Mouse (Mus musculus) mouse trophoblast stem cell (cell line): Measurements from ENCODE around the gene Cc2d2b.

ENCODE experiments used
- in situ Hi-C, 2 experiments: fragments of 300-500 bp; cut with MseI, MboI; formaldehyde crosslinking; loops; 2 replicates in 1 of 2; 3 replicates in 1 of 2; pipeline ENCODE4 v1.15.1; 2025

Cc2d2b gene

DNA sequence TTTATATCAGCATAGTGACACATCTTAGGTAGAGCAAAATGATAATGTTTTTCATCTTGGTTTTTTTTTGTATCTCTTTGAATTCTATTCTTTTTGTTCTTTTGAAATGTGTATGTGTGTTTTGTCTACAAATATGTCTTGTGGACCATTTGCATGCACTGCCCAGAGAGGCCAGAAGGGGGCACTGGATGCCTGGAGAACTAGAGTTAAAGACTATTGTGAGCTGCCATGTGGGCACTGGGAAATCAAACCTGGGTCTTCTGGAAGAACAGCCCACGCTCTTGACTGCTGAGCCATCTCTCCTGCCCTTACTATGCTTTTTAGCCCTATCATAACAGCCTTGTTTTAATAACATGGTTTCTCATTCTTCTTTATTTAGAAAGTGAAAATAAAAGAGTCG lies 5.8 kb downstream of the Cc2d2b start:
- in situ Hi-C loops: loop anchor here (10.0 to 25.0 kb wide), 2 partner anchors 283 to 300 kb away; partner anchors contain the start of gene Dntt (in 1 of the 2)

DNA sequence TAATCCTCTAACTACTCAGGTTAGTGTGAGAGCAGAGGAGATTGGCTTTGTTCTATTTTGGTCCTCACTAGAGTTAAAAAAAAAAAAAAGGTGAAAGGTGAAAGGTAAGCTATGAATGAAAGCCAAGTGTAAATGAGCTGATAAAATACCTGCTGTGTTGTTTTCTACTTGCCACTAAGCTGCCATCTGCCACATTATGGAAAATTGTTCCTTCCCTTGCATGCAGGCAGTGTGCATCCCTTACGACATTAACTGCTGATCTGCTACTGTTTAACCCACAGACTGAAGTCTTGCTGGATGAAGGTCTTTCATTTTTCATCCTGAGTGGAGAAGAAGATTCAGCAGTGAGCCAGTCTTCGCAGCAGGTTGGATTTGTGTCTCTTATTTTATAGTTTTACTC lies 11.5 kb downstream of the Cc2d2b start:
- in situ Hi-C loops: loop anchor here in 1 of 2 experiments (25.0 kb wide), 1 partner anchor 277 kb away; the partner anchor contains the start of gene Dntt

DNA sequence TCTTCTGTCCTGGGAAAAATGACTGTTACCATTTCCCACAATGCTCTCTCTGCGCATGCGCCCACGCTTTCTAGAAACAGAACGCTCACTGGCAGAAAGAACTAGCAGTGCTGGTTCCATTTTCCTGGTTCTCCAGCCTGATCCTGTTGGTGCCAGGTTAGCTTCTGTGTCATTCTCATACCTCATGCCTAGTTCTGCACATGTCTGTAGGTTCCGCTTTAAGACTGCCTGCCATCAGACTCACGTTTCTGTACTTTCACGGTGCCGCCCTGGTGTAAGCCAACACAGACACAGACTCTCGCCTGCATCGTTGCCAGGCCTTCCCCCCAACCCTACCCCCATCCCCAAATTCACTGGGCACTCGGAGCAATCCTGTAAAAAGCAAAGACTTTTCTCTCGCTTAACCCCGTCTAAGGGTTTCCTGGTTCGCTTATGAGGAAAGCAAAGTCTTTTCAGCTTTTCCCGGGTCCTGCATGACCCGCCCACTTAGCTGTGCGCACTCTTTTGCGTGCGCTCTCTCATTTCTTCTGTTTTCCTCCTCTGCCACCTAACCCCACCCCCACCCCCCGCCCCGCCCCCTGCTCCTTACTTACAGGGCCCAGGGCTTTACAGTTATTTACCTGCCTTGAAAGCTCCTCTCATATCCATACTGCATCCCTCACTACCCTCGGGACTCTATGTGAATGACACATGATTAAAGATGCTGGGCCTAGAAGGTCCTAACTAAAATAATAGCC lies 13.6 kb downstream of the Cc2d2b start:
- in situ Hi-C loops: loop anchor here in 1 of 2 experiments (25.0 kb wide), 1 partner anchor 275 kb away; the partner anchor contains the start of gene Dntt

DNA sequence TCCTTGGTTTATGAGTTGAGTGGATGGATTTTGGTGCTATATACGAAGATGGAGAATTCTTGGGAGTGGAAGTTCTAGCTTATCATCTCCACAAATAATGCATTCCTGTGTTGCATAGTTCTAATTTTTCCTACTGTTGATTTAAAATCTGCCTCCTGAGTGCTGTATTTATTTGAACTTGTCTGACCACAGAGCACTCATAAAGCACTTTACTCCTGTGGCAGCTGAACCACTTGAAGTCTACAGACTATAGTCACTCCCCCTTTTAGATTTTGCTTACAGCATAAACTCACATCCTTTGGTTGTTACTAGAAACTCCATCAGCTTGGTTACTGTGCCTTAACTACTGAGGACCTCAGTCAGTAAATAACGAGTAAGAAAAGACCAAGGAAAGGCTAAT lies 18.6 kb downstream of the Cc2d2b start:
- in situ Hi-C loops: loop anchor here in 1 of 2 experiments (25.0 kb wide), 1 partner anchor 270 kb away; the partner anchor contains the start of gene Dntt

DNA sequence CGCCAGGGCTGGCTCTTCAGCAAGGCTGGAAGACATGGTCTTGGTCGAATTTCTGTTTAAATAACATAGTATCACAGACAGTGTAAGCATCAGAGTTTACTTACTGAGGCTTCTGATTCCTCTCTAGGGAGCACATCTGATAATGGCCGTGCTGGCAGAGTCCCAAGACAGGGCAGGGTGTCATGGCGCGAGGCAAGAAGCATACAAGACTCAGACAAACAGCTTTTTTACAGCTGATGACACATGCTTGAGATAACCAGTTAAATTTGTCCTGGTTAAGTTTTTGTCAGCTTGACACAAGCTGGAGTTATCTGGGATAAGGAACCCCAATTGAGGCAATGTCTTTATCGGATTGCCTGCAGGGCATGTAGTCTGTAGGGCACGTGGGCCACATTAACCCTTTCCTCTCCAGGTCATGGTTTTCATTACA lies 20.8 kb downstream of the Cc2d2b start:
- in situ Hi-C loops: loop anchor here in 1 of 2 experiments (25.0 kb wide), 1 partner anchor 268 kb away; the partner anchor contains the start of gene Dntt

DNA sequence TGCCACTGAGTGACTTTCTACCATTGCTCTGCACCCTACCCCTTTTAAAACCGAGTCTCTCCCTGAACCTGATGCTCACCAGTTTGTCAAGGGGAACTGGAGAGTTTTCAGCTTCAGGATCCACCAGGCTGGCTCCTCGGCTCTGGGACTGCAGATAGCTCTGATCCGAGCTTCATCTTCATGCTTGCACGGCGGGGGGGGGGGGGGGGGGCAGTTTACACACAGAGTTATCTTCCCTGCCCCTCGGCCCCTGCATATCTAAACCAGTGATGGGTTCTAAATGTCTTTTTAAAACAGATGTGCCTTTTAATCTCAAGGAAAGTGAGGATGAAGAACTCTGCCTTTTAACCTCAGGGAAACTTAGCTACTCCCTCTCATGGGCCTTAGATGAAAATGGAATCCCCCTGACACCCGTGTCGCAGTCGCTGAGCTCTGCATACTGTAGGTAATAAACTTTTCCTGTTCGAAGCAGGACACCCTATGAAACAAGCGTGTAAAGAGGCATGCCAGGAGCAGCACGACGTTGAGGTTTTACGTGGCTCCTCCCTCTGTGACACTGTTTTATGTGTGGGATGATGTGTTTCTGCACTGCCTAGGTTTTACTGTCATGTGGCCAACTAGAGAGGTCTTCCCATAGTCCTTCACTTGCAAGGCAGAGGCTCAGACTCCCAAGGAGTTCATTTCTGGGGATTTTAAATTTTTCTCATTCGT lies 39.6 kb downstream of the Cc2d2b start:
- in situ Hi-C loops: no loop called here

DNA sequence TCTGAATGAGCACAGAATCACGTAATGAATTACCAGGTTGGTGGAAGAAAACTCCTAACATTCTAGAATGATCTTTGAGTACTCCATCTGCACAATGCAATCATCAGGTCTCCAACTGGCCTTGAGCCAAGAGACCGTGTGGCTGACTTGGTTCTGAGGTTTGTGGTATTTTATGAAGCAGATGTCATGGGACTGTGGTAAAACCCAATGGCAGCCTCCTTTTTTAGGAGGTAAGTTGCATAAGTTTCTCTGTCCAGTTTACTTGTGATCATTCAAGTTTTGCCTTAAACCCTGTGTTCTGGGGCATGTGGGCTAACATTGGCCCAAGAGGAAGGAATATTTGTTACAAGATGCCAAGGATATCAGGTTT lies 40.1 kb downstream of the Cc2d2b start:
- in situ Hi-C loops: no loop called here

DNA sequence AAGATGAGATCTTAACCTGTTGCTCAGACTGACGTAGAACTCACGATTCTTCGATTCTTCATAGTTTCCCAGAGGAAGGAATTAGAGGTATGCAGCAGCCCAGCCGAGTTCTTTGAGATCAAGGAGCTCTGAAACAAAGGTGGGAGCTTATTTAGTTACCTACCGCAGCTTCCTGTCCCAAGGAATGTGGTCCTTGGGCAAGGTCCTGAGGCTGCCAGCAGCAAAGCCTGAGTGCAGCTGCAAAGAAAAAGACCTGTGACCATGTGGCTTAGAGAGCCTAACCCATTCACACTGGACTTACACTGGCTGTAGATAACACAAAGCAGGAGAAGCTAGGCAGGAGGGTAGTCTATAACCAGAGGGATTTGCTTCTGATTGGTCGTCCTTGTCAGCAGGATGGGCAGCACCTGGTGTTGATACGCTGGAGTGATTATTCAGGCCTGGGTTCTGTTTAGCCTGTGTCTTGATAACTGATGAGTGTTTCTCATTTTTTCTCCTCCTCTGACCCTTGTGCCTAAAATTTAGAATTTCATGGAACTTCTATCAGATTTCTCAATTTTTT lies 56.7 kb downstream of the Cc2d2b start:
- in situ Hi-C loops: no loop called here

DNA sequence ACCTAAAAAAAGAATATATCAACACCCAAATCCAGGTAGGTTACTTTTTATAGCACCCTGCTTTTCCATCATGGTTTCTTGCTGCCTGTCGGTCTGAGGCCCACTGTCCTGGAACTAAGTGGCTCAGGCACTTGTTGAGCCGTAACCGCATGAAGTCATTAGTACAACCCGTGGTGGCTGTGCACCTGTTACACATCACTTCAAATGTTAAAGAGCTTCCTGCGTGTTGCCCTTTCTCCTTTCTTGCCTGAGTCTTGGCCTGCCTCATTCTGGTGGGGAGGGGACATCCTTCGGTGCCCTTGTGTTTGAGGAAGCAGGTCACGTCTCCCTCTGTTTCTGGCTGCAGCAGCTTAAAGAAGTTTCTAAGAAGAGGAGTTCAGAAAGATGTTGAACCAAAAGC lies 61.3 kb downstream of the Cc2d2b start:
- in situ Hi-C loops: no loop called here

DNA sequence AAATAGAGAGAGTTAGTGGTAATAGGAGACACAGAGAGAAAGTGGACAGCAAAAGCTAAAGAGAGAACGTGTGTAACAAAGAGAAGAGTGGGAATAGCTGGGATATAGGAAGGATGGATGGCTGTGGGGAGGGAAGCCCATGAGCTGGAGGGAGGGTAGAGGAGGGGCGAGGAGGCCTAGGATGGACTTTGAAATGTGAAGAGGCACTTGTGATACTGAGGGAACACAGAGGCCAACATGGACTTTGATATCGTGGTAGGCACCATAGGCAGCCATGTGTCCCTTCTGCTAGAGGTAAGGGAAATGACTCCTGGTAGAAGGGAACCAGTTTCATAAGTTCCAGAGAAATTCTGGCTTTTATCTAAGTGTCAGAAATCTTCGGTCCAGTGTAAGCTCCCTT lies 63.3 kb downstream of the Cc2d2b start:
- in situ Hi-C loops: no loop called here

DNA sequence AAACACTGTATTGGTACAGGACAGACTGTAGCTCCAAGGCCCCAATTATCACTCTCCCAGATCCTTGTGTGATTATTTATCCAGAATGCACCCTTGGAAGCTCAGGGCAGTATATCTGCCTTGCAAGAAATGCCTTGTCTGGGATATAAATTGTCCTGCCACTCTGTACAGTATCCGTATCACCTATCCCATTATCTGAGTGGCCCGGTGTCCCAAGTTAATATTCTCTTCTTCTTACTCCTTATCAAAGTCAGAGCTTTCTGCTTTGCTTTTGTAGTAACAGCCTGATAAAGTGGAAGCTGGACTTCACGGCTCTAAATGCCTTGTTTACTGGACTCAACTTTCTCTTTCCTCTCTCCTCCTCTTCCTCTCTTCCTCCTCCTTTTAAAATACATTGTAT lies 64.2 kb downstream of the Cc2d2b start:
- in situ Hi-C loops: no loop called here

DNA sequence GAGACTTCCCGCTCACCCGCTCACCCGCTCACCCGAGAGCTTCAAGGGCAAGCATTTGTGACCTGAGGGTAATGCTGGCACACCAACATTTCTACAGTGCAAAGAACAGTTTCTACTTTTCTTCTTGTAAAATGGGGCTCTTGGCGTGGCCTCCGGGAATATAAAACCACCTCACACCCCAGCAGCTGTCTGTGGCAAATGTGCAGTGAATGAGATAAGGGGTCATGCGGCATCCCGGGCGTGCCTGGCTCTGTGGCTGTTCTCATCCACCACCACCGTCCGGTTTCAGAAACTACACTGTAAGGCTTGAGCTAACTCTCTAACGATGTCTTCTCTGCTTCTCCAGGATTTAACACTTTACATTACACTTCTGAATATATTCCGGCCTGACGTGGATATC lies 64.8 kb downstream of the Cc2d2b start:
- in situ Hi-C loops: no loop called here

DNA sequence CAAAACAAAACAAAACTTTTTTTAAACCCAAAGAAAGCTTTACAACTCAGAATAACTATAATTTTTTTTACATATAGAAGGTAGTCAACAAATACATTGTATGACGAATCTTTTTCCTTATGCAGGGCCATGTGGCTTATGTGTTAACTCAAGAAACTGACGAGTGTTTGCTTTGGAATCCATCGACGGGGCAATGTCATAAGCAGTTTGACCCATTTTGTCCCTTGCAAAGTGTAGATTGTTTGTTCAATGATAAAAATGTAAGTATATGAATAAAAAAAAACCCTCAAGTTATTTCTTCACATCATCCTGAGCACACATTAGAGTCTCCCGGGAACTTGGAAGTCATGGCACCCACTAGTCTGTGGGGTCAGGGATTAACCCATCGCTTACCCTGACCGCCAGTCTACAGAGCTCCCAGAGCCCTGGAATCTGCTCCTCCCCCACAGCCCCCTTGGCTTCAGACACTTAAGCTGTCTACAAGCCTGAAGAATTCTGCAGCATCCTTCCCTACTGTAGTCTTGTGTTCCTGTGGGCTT lies 67.2 kb downstream of the Cc2d2b start:
- in situ Hi-C loops: no loop called here

DNA sequence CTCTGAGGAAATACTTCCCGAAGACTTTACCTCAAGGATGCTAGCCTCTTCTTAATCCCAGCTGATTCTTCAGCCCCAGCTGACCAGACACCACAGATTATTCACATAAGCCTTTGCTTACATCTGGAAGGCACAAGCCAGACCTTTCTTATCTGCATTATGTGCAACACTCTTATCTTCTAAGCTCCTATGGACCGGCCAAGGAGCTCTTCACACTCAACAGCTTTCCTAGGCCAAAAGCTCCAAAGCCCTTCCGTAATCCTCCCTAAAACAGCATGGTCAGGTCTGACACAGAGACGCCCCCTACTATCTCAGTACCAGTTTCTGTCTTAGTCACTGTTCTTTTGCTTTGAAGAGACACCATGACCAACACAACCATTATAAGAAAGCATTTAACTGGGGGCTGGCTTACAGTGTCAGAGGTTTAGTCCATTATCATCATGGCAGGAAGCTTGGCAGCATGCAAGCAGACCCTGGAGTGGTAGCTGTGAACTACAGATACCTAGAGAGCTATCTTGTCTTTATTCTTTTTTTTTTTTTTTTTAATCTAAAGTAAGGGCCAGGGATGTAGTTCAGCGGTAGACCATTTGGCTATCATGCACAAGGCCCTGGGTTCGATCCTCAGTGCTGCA lies 69.5 kb downstream of the Cc2d2b start:
- in situ Hi-C loops: no loop called here

DNA sequence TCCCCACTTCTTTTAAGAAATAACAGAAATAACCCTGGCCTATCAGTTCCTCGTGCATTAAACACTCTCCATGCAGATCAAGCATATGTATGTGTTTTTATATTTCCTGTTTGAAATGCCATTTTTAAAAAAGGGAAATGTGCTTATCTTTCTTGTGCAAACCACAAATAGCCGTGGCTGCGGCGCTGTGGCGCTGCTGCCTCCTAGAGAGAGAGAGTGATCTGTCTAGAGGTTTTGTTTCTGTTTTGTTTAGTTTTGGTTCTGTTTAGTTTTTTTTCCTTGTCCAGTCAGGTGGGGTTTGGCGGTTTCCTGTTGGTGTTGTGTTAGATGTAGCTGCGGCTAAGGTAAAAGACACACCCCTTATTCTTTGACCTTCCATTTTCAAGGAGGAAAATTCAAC lies 70.2 kb downstream of the Cc2d2b start:
- in situ Hi-C loops: no loop called here

DNA sequence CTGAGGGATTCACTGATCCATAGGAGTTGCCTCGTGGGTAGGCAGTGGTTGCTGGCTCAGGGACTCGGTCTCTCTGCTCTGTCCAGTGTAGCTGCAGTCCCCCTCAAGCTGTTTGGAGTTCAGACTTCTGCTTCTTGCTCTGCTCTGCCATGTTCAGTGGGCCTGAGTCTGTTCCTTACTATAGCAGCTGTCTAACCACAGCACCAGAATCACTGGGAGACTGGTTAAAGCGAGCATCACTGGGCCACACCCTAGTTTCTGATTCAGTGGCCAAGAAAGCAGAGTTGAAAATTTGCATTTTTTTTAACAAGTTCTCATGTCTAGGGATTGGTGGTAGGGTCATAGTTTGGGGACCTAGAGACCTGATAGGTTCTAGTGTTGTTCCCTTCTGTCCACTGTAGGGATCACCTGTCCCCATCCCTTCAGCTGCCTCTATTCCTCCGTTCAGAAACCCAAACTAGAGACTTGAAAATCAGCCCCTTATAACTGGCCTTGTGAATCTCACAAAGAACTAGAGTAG lies 72.8 kb downstream of the Cc2d2b start:
- in situ Hi-C loops: no loop called here

DNA sequence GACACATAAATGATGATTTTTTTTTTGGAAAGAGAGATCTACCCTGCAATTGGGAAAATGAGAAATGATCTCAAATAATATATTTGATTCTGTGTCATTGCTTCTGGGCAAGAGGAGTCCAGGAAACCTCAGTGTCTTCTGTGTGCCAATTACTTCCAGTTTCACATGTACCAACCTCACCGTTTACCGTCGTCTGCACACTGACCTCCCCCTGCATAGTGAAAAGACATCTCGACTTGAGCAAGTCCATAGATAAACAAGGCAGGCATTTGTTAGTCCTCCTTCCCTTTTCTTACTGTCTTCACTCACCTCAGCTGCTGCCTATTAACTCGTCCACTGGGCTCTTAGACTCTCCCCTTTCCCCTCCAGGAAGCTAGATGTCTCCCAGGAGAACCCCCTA lies 77.1 kb downstream of the Cc2d2b start:
- in situ Hi-C loops: no loop called here

DNA sequence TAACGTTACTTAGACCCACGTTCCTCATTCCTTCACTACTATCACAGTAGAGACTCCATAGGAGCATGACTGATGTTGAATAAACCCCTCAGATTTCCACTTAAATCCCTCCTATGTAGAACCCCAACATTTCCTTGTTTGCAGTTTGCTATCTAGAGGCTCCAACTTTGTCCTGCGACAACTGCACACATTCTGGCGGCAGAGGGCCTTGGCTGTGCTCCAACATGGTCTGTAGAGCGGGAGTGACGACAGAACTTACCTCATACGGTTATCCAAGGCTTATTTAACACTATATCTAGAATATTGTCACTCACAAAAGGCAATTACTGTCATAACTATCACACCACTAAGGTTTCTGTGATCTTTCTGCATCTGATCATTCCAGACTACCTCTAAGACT lies 78.2 kb downstream of the Cc2d2b start:
- in situ Hi-C loops: no loop called here

DNA sequence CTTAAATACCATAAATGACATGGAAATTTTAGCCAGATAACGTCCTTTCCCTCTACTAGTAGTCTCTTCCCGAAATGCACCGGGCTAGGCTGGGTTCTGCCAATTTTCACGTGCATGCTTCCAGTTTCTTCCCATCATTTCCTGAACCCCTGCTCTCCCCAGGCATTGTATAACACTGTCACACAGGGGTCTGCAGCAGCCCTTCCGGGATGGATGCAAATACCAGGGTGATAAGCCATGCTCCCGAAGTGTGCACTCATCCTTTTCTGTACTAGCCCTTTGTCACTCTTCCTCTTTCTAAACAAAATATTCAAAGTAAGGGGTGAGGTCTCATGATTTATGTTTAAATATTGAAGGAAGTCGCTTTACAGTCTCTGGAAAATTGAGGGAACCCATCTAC lies 81.6 kb downstream of the Cc2d2b start:
- in situ Hi-C loops: no loop called here

DNA sequence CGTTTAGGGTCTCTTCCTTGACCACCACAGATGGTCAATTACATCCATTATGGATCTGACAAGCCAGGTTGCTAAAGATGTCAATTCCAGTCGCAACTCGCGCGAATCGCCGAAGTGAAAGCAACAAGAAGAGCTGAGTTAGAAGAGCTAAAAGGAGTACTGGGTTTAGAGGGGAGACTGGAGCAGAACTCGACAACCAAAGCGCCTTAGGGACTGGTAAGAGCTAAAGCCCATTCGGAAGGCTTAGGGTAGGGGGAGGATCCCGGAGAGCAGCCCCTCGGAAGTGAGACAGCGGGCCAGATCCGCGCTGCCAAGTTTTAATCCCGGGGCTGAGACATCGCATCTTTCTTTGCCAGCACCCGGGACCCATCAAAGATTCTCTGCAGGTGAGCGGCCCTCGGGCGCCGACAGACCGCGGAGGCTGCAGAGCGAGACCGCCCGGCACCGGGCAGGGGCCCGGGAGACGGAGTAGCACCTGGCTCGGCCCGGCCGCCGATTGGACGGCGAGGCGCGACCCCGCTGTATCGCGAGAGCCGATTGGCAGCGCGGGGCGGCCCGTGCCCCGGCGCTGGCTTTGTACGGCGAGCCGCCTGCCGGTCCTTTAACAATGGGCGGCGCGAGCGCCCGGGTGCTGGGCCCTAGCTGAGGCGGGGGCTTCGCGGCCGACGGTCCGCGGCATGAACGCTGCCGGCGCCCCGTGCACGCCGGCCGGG lies 82.3 kb downstream of the Cc2d2b start, which contains the start of gene Ccnj:
Gene Ccnj, plus strand, starts transcription at position 577 of the 713 bp plus-strand sequence.
- in situ Hi-C loops: no loop called here
